Mouse (Mus musculus): ENCODE data around the gene Camsap1. TPM values are rescaled to one million over a fixed set of nuclear protein-coding genes. Genes with fewer than 3 reads are reported as not detected.

Camsap1 gene
- 100 to 1,000 TPM; 113 to 122 TPM for total RNA-seq (2021)

GRCm38 (mm10) chr2:25983159-25983907 is at the start of gene Camsap1:
TSS of gene Camsap1 (minus strand) at chr2:25983282.
- peak; percentile 96 to 97 for DNase-seq (ENCODE audit: extremely low spot score in 1 of 2, low spot score in 1 of 2)

GRCm38 (mm10) chr2:26030288-26030687 is 47.2 kb upstream of the Camsap1 start:
- DNase-seq (ENCODE audit: extremely low spot score in 1 of 2, low spot score in 1 of 2) = no peak

- peak in 1 of 2 experiments; percentile 46 for DNase-seq (ENCODE audit: extremely low spot score in 1 of 2, low spot score in 1 of 2)
Observed at GRCm38 (mm10) chr2:26024138-26025075, 41.3 kb upstream of the Camsap1 start.

GRCm38 (mm10) chr2:26022626-26023025 is 39.5 kb upstream of the Camsap1 start:
- DNase-seq (ENCODE audit: extremely low spot score in 1 of 2, low spot score in 1 of 2) = no peak

- no peak for DNase-seq (ENCODE audit: extremely low spot score in 1 of 2, low spot score in 1 of 2)
Observed at GRCm38 (mm10) chr2:26022258-26022565, 39.1 kb upstream of the Camsap1 start.

- DNase-seq (ENCODE audit: extremely low spot score in 1 of 2, low spot score in 1 of 2) = peak; percentile 75 to 80
Observed at GRCm38 (mm10) chr2:26021561-26022257, 38.6 kb upstream of the Camsap1 start, which contains the start of gene Ubac1. TSS of gene Ubac1 (minus strand) at chr2:26021747.

GRCm38 (mm10) chr2:26020714-26021560 is 37.9 kb upstream of the Camsap1 start:
- DNase-seq (ENCODE audit: extremely low spot score in 1 of 2, low spot score in 1 of 2) = peak; percentile 37 to 39

- no peak for DNase-seq (ENCODE audit: extremely low spot score in 1 of 2, low spot score in 1 of 2)
Observed at GRCm38 (mm10) chr2:26019923-26020322, 36.8 kb upstream of the Camsap1 start.

- no peak for DNase-seq (ENCODE audit: extremely low spot score in 1 of 2, low spot score in 1 of 2)
Observed at GRCm38 (mm10) chr2:26017326-26017725, 34.2 kb upstream of the Camsap1 start.

- DNase-seq (ENCODE audit: extremely low spot score in 1 of 2, low spot score in 1 of 2) = no peak
Observed at GRCm38 (mm10) chr2:26013674-26014073, 30.6 kb upstream of the Camsap1 start.

GRCm38 (mm10) chr2:26011420-26011819 is 28.3 kb upstream of the Camsap1 start:
- DNase-seq (ENCODE audit: extremely low spot score in 1 of 2, low spot score in 1 of 2) = no peak

- no peak for DNase-seq (ENCODE audit: extremely low spot score in 1 of 2, low spot score in 1 of 2)
Observed at GRCm38 (mm10) chr2:26002001-26002400, 18.9 kb upstream of the Camsap1 start.

- DNase-seq (ENCODE audit: extremely low spot score in 1 of 2, low spot score in 1 of 2) = no peak
Observed at GRCm38 (mm10) chr2:26001136-26001535, 18.1 kb upstream of the Camsap1 start.

GRCm38 (mm10) chr2:25997716-25998115 is 14.6 kb upstream of the Camsap1 start:
- no peak for DNase-seq (ENCODE audit: extremely low spot score in 1 of 2, low spot score in 1 of 2)

- no peak for DNase-seq (ENCODE audit: extremely low spot score in 1 of 2, low spot score in 1 of 2)
Observed at GRCm38 (mm10) chr2:25994791-25995190, 11.7 kb upstream of the Camsap1 start.

- no peak for DNase-seq (ENCODE audit: extremely low spot score in 1 of 2, low spot score in 1 of 2)
Observed at GRCm38 (mm10) chr2:25992285-25992684, 9.2 kb upstream of the Camsap1 start.

GRCm38 (mm10) chr2:25989651-25990050 is 6.6 kb upstream of the Camsap1 start:
- DNase-seq (ENCODE audit: extremely low spot score in 1 of 2, low spot score in 1 of 2) = no peak

GRCm38 (mm10) chr2:25987817-25988216 is 4.7 kb upstream of the Camsap1 start:
- DNase-seq (ENCODE audit: extremely low spot score in 1 of 2, low spot score in 1 of 2) = no peak

GRCm38 (mm10) chr2:25986601-25987000 is 3.5 kb upstream of the Camsap1 start:
- DNase-seq (ENCODE audit: extremely low spot score in 1 of 2, low spot score in 1 of 2) = no peak
